Mouse (Mus musculus) midbrain, embryonic 10.5 days (tissue): ENCODE results near the gene 3100002H09Rik. TPM values are rescaled to one million over a fixed set of nuclear protein-coding genes. Genes with fewer than 3 reads are reported as not detected.

ENCODE experiments used
- DNase-seq: peaks from one replicate; pipeline ENCODE4 v3.0.0-alpha.2; 2017; ENCODE audit warnings: low spot score
- H3K27ac ChIP-seq: fragments of 300-500 bp; sonication (generic); replicated peaks from 2 replicates; pipeline ENCODE4 v1.5.1; 2016; ENCODE audit warnings: mild to moderate bottlenecking
- H3K27me3 ChIP-seq: fragments of 300-500 bp; sonication (generic); 2 replicates; pipeline ENCODE4 v1.6.1; 2016; ENCODE audit warnings: low read depth, mild to moderate bottlenecking; ENCODE audit not compliant: poor library complexity, severe bottlenecking
- H3K36me3 ChIP-seq: fragments of 300-500 bp; sonication (generic); 2 replicates; pipeline ENCODE4 v1.6.1; 2016; ENCODE audit warnings: mild to moderate bottlenecking, moderate library complexity
- H3K4me1 ChIP-seq: fragments of 300-500 bp; sonication (generic); 2 replicates; pipeline ENCODE4 v1.6.1; 2016
- H3K4me3 ChIP-seq: fragments of 300-500 bp; sonication (generic); 2 replicates; pipeline ENCODE4 v1.5.1; 2016; ENCODE audit warnings: mild to moderate bottlenecking, moderate library complexity
- H3K9me3 ChIP-seq: fragments of 300-500 bp; sonication (generic); replicated peaks from 2 replicates; pipeline ENCODE4 v1.6.1; 2016; ENCODE audit warnings: mild to moderate bottlenecking
- WGBS: fragments of 180-500 bp; shearing (Covaris S2); methylation state at CpG from one replicate; pipeline ENCODE4 v1.1.7; 2016; 5-methylcytosine and 5-hydroxymethylcytosine counted together
- polyA plus RNA-seq: library from polyadenylated mRNA; unstranded; fragments of >200 nt; fragmentation: Nextera tagmentation; extraction: Ambion mirVana; gene quantifications from 2 replicates; pipeline ENCODE4 v1.2.1, GENCODE M21; 2016

The 3100002H09Rik gene
- polyA plus RNA-seq, 1 experiment from 2014 or later = 0.73 TPM

GRCm38 (mm10) chr4:124633281-124633680, 22.7 kb upstream of the 3100002H09Rik start:
- Histone ChIP-seq H3K4me3 (no peak overlapping the region), H3K27ac (no peak overlapping the region), H3K4me1 (0 out of 2 replicates have a peak, but pooled peaks cover 3% of the 10 kb centered on the region), H3K36me3 (no peaks in the 10 kb centered on the region), H3K9me3 (no peaks in the 10 kb centered on the region), H3K27me3 (peaks cover 25% of the 10 kb centered on the region)
- 9% methylated on average over 9 of the region's 9 CpGs for WGBS
- peak; percentile 51 for DNase-seq

- Histone ChIP-seq H3K9me3 (no peaks in the 10 kb centered on the region), H3K27me3 (peaks cover 25% of the 10 kb centered on the region), H3K36me3 (no peaks in the 10 kb centered on the region), H3K4me3 (no peak overlapping the region), H3K27ac (no peak overlapping the region), H3K4me1 (0 out of 2 replicates have a peak, but pooled peaks cover 3% of the 10 kb centered on the region)
- 81% methylated on average over 10 of the region's 10 CpGs for WGBS
- DNase-seq = no peak
Observed at GRCm38 (mm10) chr4:124632856-124633255, 22.3 kb upstream of the 3100002H09Rik start.

- 78% methylated on average over 4 of the region's 4 CpGs for WGBS
- Histone ChIP-seq H3K36me3 (no peaks in the 10 kb centered on the region), H3K4me1 (peaks cover 8% of the 10 kb centered on the region), H3K27ac (no peak overlapping the region), H3K9me3 (no peaks in the 10 kb centered on the region), H3K4me3 (no peak overlapping the region), H3K27me3 (peaks cover 15% of the 10 kb centered on the region)
- no peak for DNase-seq
Observed at GRCm38 (mm10) chr4:124631456-124631855, 20.9 kb upstream of the 3100002H09Rik start.

- Histone ChIP-seq H3K27me3 (peaks cover 8% of the 10 kb centered on the region; the same call in 1 of the 2 replicates), H3K9me3 (no peaks in the 10 kb centered on the region), H3K27ac (peak overlapping the region; percentile 50; the same call in 1 of the 2 replicates), H3K4me3 (no peak overlapping the region), H3K4me1 (peaks cover 37% of the 10 kb centered on the region), H3K36me3 (no peaks in the 10 kb centered on the region)
- DNase-seq = no peak
- WGBS = 88% methylated on average over 1 of the region's 1 CpGs
Observed at GRCm38 (mm10) chr4:124626836-124627235, 16.2 kb upstream of the 3100002H09Rik start.

- Histone ChIP-seq H3K27ac (peak overlapping the region; percentile 79), H3K36me3 (no peaks in the 10 kb centered on the region), H3K4me3 (peak overlapping the region; percentile 2; the same call in 1 of the 2 replicates), H3K4me1 (peaks cover 47% of the 10 kb centered on the region), H3K9me3 (no peaks in the 10 kb centered on the region), H3K27me3 (peaks cover 21% of the 10 kb centered on the region)
- DNase-seq = no peak
- 25% methylated on average over 7 of the region's 7 CpGs for WGBS
Observed at GRCm38 (mm10) chr4:124624111-124624581, 13.5 kb upstream of the 3100002H09Rik start.

GRCm38 (mm10) chr4:124622566-124622965, 12.0 kb upstream of the 3100002H09Rik start:
- Histone ChIP-seq H3K27me3 (peaks cover 32% of the 10 kb centered on the region), H3K4me3 (no peak overlapping the region), H3K27ac (no peak overlapping the region), H3K36me3 (no peaks in the 10 kb centered on the region), H3K9me3 (no peaks in the 10 kb centered on the region), H3K4me1 (peaks cover 63% of the 10 kb centered on the region)
- DNase-seq = no peak
- 88% methylated on average over 5 of the region's 5 CpGs for WGBS

- peaks cover 69% of the 10 kb centered on the region for H3K4me1 ChIP-seq
- no peak overlapping the region for H3K27ac ChIP-seq
- WGBS = 76% methylated on average over 11 of the region's 11 CpGs
- DNase-seq = no peak
- H3K36me3 ChIP-seq = no peaks in the 10 kb centered on the region
- no peak overlapping the region for H3K4me3 ChIP-seq
- peaks cover 35% of the 10 kb centered on the region for H3K27me3 ChIP-seq
- no peaks in the 10 kb centered on the region for H3K9me3 ChIP-seq
Observed at GRCm38 (mm10) chr4:124621406-124621805, 10.8 kb upstream of the 3100002H09Rik start.

GRCm38 (mm10) chr4:124618599-124618998, 8.0 kb upstream of the 3100002H09Rik start:
- Histone ChIP-seq H3K36me3 (no peaks in the 10 kb centered on the region), H3K4me1 (peaks cover 68% of the 10 kb centered on the region), H3K9me3 (no peaks in the 10 kb centered on the region), H3K27me3 (peaks cover 42% of the 10 kb centered on the region), H3K4me3 (peak overlapping the region; percentile 14), H3K27ac (peak overlapping the region; percentile 78)
- DNase-seq = peak; percentile 53
- 11% methylated on average over 16 of the region's 16 CpGs for WGBS

- Histone ChIP-seq H3K27me3 (peaks cover 44% of the 10 kb centered on the region), H3K4me1 (peaks cover 70% of the 10 kb centered on the region), H3K4me3 (no peak overlapping the region), H3K27ac (no peak overlapping the region), H3K36me3 (no peaks in the 10 kb centered on the region), H3K9me3 (no peaks in the 10 kb centered on the region)
- WGBS = 33% methylated on average over 1 of the region's 1 CpGs
- no peak for DNase-seq
Observed at GRCm38 (mm10) chr4:124616636-124617035, 6.0 kb upstream of the 3100002H09Rik start.

- no peaks in the 10 kb centered on the region for H3K9me3 ChIP-seq
- no peaks in the 10 kb centered on the region for H3K36me3 ChIP-seq
- H3K4me1 ChIP-seq = peaks cover 67% of the 10 kb centered on the region
- no peak overlapping the region for H3K4me3 ChIP-seq
- H3K27me3 ChIP-seq = peaks cover 44% of the 10 kb centered on the region
- 79% methylated on average over 9 of the region's 9 CpGs for WGBS
- no peak for DNase-seq
- H3K27ac ChIP-seq = no peak overlapping the region
Observed at GRCm38 (mm10) chr4:124615986-124616385, 5.4 kb upstream of the 3100002H09Rik start.

GRCm38 (mm10) chr4:124615406-124615960, 4.9 kb upstream of the 3100002H09Rik start:
- peaks cover 43% of the 10 kb centered on the region for H3K27me3 ChIP-seq
- no peak overlapping the region for H3K4me3 ChIP-seq
- H3K27ac ChIP-seq = peak overlapping the region; percentile 55; the same call in 1 of the 2 replicates
- 57% methylated on average over 14 of the region's 14 CpGs for WGBS
- H3K4me1 ChIP-seq = peaks cover 67% of the 10 kb centered on the region
- H3K36me3 ChIP-seq = no peaks in the 10 kb centered on the region
- no peak for DNase-seq
- H3K9me3 ChIP-seq = no peaks in the 10 kb centered on the region

- Histone ChIP-seq H3K4me1 (peaks cover 62% of the 10 kb centered on the region), H3K27me3 (peaks cover 30% of the 10 kb centered on the region), H3K4me3 (no peak overlapping the region), H3K36me3 (no peaks in the 10 kb centered on the region), H3K27ac (no peak overlapping the region), H3K9me3 (no peaks in the 10 kb centered on the region)
- no peak for DNase-seq
- 0% methylated on average over 1 of the region's 1 CpGs for WGBS
Observed at GRCm38 (mm10) chr4:124614189-124614588, 3.6 kb upstream of the 3100002H09Rik start.

GRCm38 (mm10) chr4:124611768-124612167, 1.2 kb upstream of the 3100002H09Rik start:
- no peak for DNase-seq
- Histone ChIP-seq H3K27me3 (peaks cover 16% of the 10 kb centered on the region), H3K9me3 (no peaks in the 10 kb centered on the region), H3K36me3 (no peaks in the 10 kb centered on the region), H3K27ac (no peak overlapping the region), H3K4me3 (no peak overlapping the region), H3K4me1 (peaks cover 43% of the 10 kb centered on the region)
- WGBS = 83% methylated on average over 4 of the region's 4 CpGs
